Mouse (Mus musculus): Measurements from ENCODE around the gene Malsu1.

DNA sequence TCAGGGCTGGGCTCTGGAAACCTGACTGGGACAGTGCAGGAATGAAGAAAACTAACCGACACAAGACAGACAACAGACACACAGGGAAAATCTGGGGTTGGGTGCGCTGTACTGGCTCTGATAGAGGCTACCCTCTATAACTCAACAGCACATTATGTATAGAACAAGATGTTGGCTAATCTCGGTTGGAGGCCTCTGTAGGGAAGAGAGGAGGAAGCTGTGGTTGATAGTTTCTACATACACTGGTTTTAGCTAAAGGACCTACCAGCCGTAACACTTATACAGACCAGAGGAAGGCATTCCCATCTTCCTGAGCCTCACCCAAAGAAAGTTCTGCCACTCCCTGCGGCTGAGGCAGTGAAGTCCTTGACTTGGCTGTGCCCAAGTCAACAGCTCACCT, 47.1 kb upstream of the Malsu1 start:
- TF ChIP-seq EP300 (IDR thresholded peaks at IDR 0.05; ENCODE audit: low read depth) (no peak), CTCF (IDR thresholded peaks at IDR 0.05; ENCODE audit: low read depth) (no peak)
